Mouse (Mus musculus) embryonic facial prominence, embryonic 14.5 days (tissue): ENCODE measurements around the gene Vangl1. TPM values are rescaled to one million over a fixed set of nuclear protein-coding genes. Genes with fewer than 3 reads are reported as not detected.

Source experiments
- ATAC-seq: fragments of 200-750 bp; cut with Nextera tagmentation; 2 replicates; pipeline ENCODE4 v1.8.0; 2017; ENCODE audit warnings: low read depth, moderate number of reproducible peaks, moderate TSS enrichment
- DNase-seq: peaks from one replicate; pipeline ENCODE4 v3.0.0-alpha.2; 2015; ENCODE audit warnings: low spot score
- H3K27ac ChIP-seq: fragments of 300-500 bp; sonication (generic); replicated peaks from 2 replicates; pipeline ENCODE4 v1.5.1; 2014; ENCODE audit warnings: low read depth, mild to moderate bottlenecking, low read length, moderate library complexity
- H3K27me3 ChIP-seq: fragments of 300-500 bp; sonication (generic); replicated peaks from 2 replicates; pipeline ENCODE4 v1.6.1; 2014; ENCODE audit warnings: low read length; ENCODE audit not compliant: control insufficient read depth, insufficient read depth
- H3K36me3 ChIP-seq: fragments of 300-500 bp; sonication (generic); 2 replicates; pipeline ENCODE4 v1.6.1; 2014; ENCODE audit warnings: low read length, mixed read lengths; ENCODE audit not compliant: control insufficient read depth, insufficient read depth
- H3K4me1 ChIP-seq: fragments of 300-500 bp; sonication (generic); 2 replicates; pipeline ENCODE4 v1.6.1; 2014; ENCODE audit warnings: antibody characterized with exemption, low read length; ENCODE audit not compliant: control insufficient read depth, insufficient read depth
- H3K4me2 ChIP-seq: fragments of 300-500 bp; sonication (generic); 2 replicates; pipeline ENCODE4 v1.6.1; 2014; ENCODE audit warnings: low read depth, mild to moderate bottlenecking, low read length, moderate library complexity, mixed read lengths
- H3K4me3 ChIP-seq: fragments of 300-500 bp; sonication (generic); 2 replicates; pipeline ENCODE4 v1.5.1; 2014; ENCODE audit warnings: low read depth, mild to moderate bottlenecking, low read length
- H3K9ac ChIP-seq: fragments of 300-500 bp; sonication (generic); 2 replicates; pipeline ENCODE4 v1.6.1; 2014; ENCODE audit warnings: low read depth, mild to moderate bottlenecking, low read length, moderate library complexity, mixed read lengths
- H3K9me3 ChIP-seq: fragments of 300-500 bp; sonication (generic); 2 replicates; pipeline ENCODE4 v1.6.1; 2016; ENCODE audit warnings: low read length; ENCODE audit not compliant: control insufficient read depth
- WGBS: fragments of 180-500 bp; shearing (Covaris S2); extraction: QIAGEN DNeasy Blood & Tissue Kit; methylation state at CpG from one replicate; pipeline ENCODE4 v1.1.7; 2014; 5-methylcytosine and 5-hydroxymethylcytosine counted together
- polyA plus RNA-seq: library from polyadenylated mRNA; unstranded; fragments of >200 nt; fragmentation: Nextera tagmentation; extraction: Ambion mirVana; gene quantifications from 2 replicates; pipeline ENCODE4 v1.2.1, GENCODE M21; 2014

Gene Vangl1
- polyA plus RNA-seq, 1 experiment from 2014 or later: 20.8 TPM

GRCm38 (mm10) chr3:102222756-102223155 is 18.3 kb upstream of the Vangl1 start:
- ATAC-seq (no peak), DNase-seq (no peak)
- Histone ChIP-seq H3K4me3 (no peak overlapping the region), H3K36me3 (no peaks in the 10 kb centered on the region), H3K4me2 (no peak overlapping the region), H3K4me1 (no peaks in the 10 kb centered on the region), H3K9ac (no peak overlapping the region), H3K27ac (no peak overlapping the region), H3K27me3 (no peaks in the 10 kb centered on the region), H3K9me3 (no peaks in the 10 kb centered on the region)
- 83% methylated on average over 8 of the region's 8 CpGs for WGBS

GRCm38 (mm10) chr3:102218301-102218700 is 13.8 kb upstream of the Vangl1 start:
- Histone ChIP-seq H3K27ac (no peak overlapping the region), H3K9ac (no peak overlapping the region), H3K36me3 (no peaks in the 10 kb centered on the region), H3K9me3 (no peaks in the 10 kb centered on the region), H3K4me3 (no peak overlapping the region), H3K4me1 (no peaks in the 10 kb centered on the region), H3K27me3 (no peaks in the 10 kb centered on the region), H3K4me2 (no peak overlapping the region)
- no peak for DNase-seq
- no peak for ATAC-seq
- 74% methylated on average over 2 of the region's 2 CpGs for WGBS

- ATAC-seq: no peak
- no peak overlapping the region for H3K4me3 ChIP-seq
- H3K36me3 ChIP-seq: no peaks in the 10 kb centered on the region
- no peaks in the 10 kb centered on the region for H3K9me3 ChIP-seq
- H3K4me2 ChIP-seq: no peak overlapping the region
- 86% methylated on average over 4 of the region's 4 CpGs for WGBS
- no peaks in the 10 kb centered on the region for H3K4me1 ChIP-seq
- DNase-seq: no peak
- no peak overlapping the region for H3K9ac ChIP-seq
- H3K27me3 ChIP-seq: no peaks in the 10 kb centered on the region
- no peak overlapping the region for H3K27ac ChIP-seq
Measured at GRCm38 (mm10) chr3:102214736-102215135, 10.2 kb upstream of the Vangl1 start.

- ATAC-seq: no peak
Measured at GRCm38 (mm10) chr3:102214299-102214698, 9.8 kb upstream of the Vangl1 start.

GRCm38 (mm10) chr3:102212896-102213295 is 8.4 kb upstream of the Vangl1 start:
- H3K4me2 ChIP-seq: no peak overlapping the region
- H3K9me3 ChIP-seq: no peaks in the 10 kb centered on the region
- DNase-seq (no peak), ATAC-seq (no peak)
- no peak overlapping the region for H3K4me3 ChIP-seq
- H3K36me3 ChIP-seq: no peaks in the 10 kb centered on the region
- no peaks in the 10 kb centered on the region for H3K27me3 ChIP-seq
- no peak overlapping the region for H3K27ac ChIP-seq
- 66% methylated on average over 6 of the region's 6 CpGs for WGBS
- no peak overlapping the region for H3K9ac ChIP-seq
- H3K4me1 ChIP-seq: no peaks in the 10 kb centered on the region

More at GRCm38 (mm10) chr3:102214299-102214698, 9.8 kb upstream of the Vangl1 start:
- no peaks in the 10 kb centered on the region for H3K36me3 ChIP-seq
- H3K4me2 ChIP-seq: no peak overlapping the region
- no peak overlapping the region for H3K9ac ChIP-seq
- WGBS: 59% methylated on average over 4 of the region's 4 CpGs
- H3K4me1 ChIP-seq: no peaks in the 10 kb centered on the region
- H3K9me3 ChIP-seq: no peaks in the 10 kb centered on the region
- DNase-seq: no peak
- H3K27ac ChIP-seq: no peak overlapping the region
- no peaks in the 10 kb centered on the region for H3K27me3 ChIP-seq
- H3K4me3 ChIP-seq: no peak overlapping the region

GRCm38 (mm10) chr3:102212336-102212735 is 7.8 kb upstream of the Vangl1 start:
- WGBS: 85% methylated on average over 15 of the region's 15 CpGs
- Histone ChIP-seq H3K4me2 (no peak overlapping the region), H3K9me3 (no peaks in the 10 kb centered on the region), H3K4me3 (no peak overlapping the region), H3K27ac (no peak overlapping the region), H3K27me3 (no peaks in the 10 kb centered on the region), H3K36me3 (no peaks in the 10 kb centered on the region), H3K9ac (no peak overlapping the region), H3K4me1 (no peaks in the 10 kb centered on the region)
- ATAC-seq (no peak), DNase-seq (no peak)

- WGBS: 74% methylated on average over 2 of the region's 2 CpGs
- Histone ChIP-seq H3K9ac (no peak overlapping the region), H3K4me3 (no peak overlapping the region), H3K4me1 (no peaks in the 10 kb centered on the region), H3K36me3 (no peaks in the 10 kb centered on the region), H3K27me3 (0 out of 2 replicates have a peak, but pooled peaks cover 3% of the 10 kb centered on the region), H3K9me3 (no peaks in the 10 kb centered on the region), H3K27ac (no peak overlapping the region), H3K4me2 (no peak overlapping the region)
- ATAC-seq: no peak
- DNase-seq: no peak
Measured at GRCm38 (mm10) chr3:102211340-102211739, 6.8 kb upstream of the Vangl1 start.

GRCm38 (mm10) chr3:102210775-102211174 is 6.3 kb upstream of the Vangl1 start:
- Histone ChIP-seq H3K27ac (no peak overlapping the region), H3K9me3 (no peaks in the 10 kb centered on the region), H3K27me3 (0 out of 2 replicates have a peak, but pooled peaks cover 3% of the 10 kb centered on the region), H3K36me3 (no peaks in the 10 kb centered on the region), H3K9ac (no peak overlapping the region), H3K4me2 (no peak overlapping the region), H3K4me1 (no peaks in the 10 kb centered on the region), H3K4me3 (no peak overlapping the region)
- ATAC-seq (no peak), DNase-seq (no peak)
- 69% methylated on average over 3 of the region's 3 CpGs for WGBS

- H3K27ac ChIP-seq: no peak overlapping the region
- ATAC-seq: no peak
- no peak for DNase-seq
- no peak overlapping the region for H3K9ac ChIP-seq
- H3K4me3 ChIP-seq: no peak overlapping the region
- H3K4me2 ChIP-seq: no peak overlapping the region
- 0 out of 2 replicates have a peak, but pooled peaks cover 3% of the 10 kb centered on the region for H3K27me3 ChIP-seq
- no peaks in the 10 kb centered on the region for H3K4me1 ChIP-seq
- H3K9me3 ChIP-seq: no peaks in the 10 kb centered on the region
- H3K36me3 ChIP-seq: no peaks in the 10 kb centered on the region
- WGBS: 78% methylated on average over 6 of the region's 6 CpGs
Measured at GRCm38 (mm10) chr3:102208861-102209260, 4.4 kb upstream of the Vangl1 start.
